Mouse (Mus musculus) left cerebral cortex, postnatal 4 days (tissue): ENCODE measurements around the gene Lama4. TPM values are rescaled to one million over a fixed set of nuclear protein-coding genes. Genes with fewer than 3 reads are reported as not detected.

ENCODE experiments used
- DNase-seq: peaks from one replicate; pipeline ENCODE4 v3.0.0-alpha.2; 2022
- intact Hi-C: fragments of 180-260 bp; cut with DNase I; formaldehyde crosslinking; loops from one replicate; pipeline ENCODE4 v1.15.1; 2025
- total RNA-seq, 2 experiments: library from RNA; stranded (reverse); gene quantifications; 2 replicates each; pipeline ENCODE4 v1.2.3; 2021

Gene Lama4
- total RNA-seq, 2 experiments from 2014 or later: 26.7 to 32.8 TPM

DNA sequence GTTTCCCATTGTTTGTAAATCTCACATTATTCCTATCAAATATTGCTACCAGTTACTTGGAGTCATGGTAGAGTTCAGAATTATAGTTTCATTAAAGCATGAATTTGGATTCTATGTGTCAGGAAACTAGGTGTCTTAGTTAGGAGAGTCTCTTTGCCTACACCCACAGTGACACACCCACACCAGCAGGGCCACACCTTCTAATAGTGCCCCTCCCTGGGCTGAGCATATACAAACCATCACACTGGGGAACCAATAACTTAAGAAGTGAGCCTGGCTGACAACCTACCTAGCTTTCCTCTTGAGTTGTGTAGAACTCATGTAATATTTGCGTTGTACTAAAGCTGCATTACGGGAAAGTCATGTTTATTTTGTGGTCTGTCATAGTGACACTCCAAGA lies 176.1 kb downstream of the Lama4 start:
- intact Hi-C loops: no loop called here

DNA sequence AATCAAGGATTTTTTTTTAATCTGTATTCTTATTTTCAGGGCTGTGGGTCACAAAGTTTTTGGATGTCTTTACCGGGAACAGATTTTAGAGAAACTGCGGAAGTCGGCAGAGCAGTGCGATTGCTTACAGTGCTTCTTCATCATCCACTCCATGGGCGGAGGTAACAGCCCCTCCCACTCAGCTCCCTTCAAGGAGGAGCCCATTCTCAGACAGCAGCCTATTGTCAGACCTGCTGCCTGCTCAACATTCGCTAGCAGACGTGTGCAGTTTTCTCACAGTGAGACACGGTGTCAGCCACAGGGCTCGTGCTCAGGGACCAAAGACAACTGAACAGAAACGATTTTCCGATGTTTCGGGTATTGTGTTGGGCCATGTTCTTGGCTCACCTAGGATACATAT lies 176.9 kb downstream of the Lama4 start:
- DNase-seq: no peak
- intact Hi-C loops: no loop called here

More for the DNA sequence above, 176.1 kb downstream of the Lama4 start:
- DNase-seq: no peak

DNA sequence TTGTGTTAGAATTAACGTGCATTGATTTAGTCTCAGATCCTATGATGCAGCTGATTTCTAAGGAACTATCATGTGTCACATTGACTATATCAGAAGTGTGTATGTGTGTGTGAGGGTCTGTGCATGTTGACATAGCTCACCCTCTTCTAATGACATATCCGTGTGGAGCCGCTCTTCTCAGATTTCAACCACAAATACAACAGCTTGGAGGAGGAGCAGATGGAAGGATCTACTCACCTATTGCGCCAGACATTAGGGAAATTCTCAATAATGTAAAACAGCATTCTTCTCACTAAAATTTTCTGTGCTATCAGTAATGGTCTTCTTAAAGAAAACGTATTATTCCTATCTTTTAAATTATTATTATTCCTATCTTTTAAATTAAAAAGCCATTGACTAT lies 191.4 kb downstream of the Lama4 start:
- intact Hi-C loops: no loop called here
- no peak for DNase-seq

DNA sequence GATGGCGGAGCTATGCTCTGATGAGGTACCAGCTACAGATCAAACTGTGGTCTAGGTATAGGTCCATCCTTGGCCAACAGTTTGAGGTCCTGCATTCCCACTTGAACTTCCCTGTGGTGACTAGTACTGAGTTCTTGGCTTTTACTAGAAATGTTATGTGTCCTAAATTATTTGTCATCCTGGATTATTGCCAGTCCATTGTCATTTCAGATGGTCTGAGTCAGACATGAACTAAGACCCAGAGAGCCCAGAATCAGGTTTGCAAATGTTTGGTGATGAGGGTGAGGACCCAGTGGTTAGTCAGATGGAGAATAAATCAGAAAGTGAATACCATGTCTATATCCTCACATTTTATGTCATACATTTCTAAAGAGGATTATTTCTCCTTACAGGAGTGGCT lies 192.0 kb downstream of the Lama4 start:
- intact Hi-C loops: no loop called here
- no peak for DNase-seq

DNA sequence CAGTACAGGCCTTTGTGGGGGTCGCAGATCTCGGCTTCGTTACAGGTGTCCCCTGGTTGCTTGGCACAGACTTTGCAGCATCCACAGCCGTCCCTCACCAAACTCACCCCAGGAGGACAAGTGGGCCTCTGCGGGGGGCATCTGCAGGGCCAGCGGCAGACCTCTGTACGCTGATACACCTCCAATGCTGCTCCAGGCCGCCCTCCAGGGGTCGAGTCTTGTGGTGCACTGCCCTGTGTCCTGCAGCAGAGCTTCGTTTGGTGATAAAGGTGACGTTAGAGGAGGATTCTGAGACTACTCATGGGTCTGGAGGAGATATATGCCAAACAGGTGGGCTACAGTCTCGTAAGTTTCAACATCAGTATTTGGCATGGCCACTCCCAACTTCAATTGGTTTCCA lies 193.0 kb downstream of the Lama4 start:
- intact Hi-C loops: no loop called here
- DNase-seq: no peak

Other genes with a start within 250 kb of the Lama4 start
- gene Rfpl4b, start 143.7 kb upstream of the Lama4 start, total RNA-seq: not detected
- 10 to 100 TPM; 10.7 to 13.4 TPM for gene Fam229b, start 168.4 kb downstream of the Lama4 start, total RNA-seq
- 1 to 10 TPM; 6.0 to 7.5 TPM for gene Tube1, start 168.5 kb downstream of the Lama4 start, total RNA-seq
- 1 to 10 TPM in 1 of 2 experiments, under 1 TPM in 1; 0.54 to 1.2 TPM for gene Ccn6, start 198.3 kb downstream of the Lama4 start, total RNA-seq